Mouse (Mus musculus) hindbrain, embryonic 11.5 days (tissue): ENCODE measurements at regions not wholly inside any gene's neighbourhood (a gene's known extent, or its start where the extent isn't known, plus 50 kb on each side); places are given as distances from the start of the nearest gene placed in this dataset.
A peak's percentile ranks its signal among the peaks of the same experiment; 100 is the strongest.

Experiments
- ATAC-seq: fragments of 200-750 bp; cut with Nextera tagmentation; 2 replicates; pipeline ENCODE4 v1.8.0; 2017; ENCODE audit warnings: mild to moderate bottlenecking, moderate TSS enrichment, moderate library complexity; ENCODE audit not compliant: low FRiP score
- DNase-seq: peaks from one replicate; pipeline ENCODE4 v3.0.0-alpha.2; 2015; ENCODE audit warnings: low spot score
- H3K27ac ChIP-seq: fragments of 300-500 bp; sonication (generic); 2 replicates; pipeline ENCODE4 v1.5.1; 2014; ENCODE audit warnings: mild to moderate bottlenecking, low read depth, low read length
- H3K27me3 ChIP-seq: fragments of 300-500 bp; sonication (generic); 2 replicates; pipeline ENCODE4 v1.6.1; 2014; ENCODE audit warnings: mild to moderate bottlenecking, low read length, moderate library complexity, mixed read lengths; ENCODE audit not compliant: control insufficient read depth, insufficient read depth
- H3K36me3 ChIP-seq: fragments of 300-500 bp; sonication (generic); 2 replicates; pipeline ENCODE4 v1.6.1; 2014; ENCODE audit warnings: mild to moderate bottlenecking, low read length, moderate library complexity, mixed read lengths; ENCODE audit not compliant: control insufficient read depth, insufficient read depth
- H3K4me1 ChIP-seq: fragments of 300-500 bp; sonication (generic); replicated peaks from 2 replicates; pipeline ENCODE4 v1.6.1; 2014; ENCODE audit warnings: low read length, mixed read lengths; ENCODE audit not compliant: control insufficient read depth, insufficient read depth
- H3K4me2 ChIP-seq: fragments of 300-500 bp; sonication (generic); replicated peaks from 2 replicates; pipeline ENCODE4 v1.6.1; 2014; ENCODE audit warnings: mild to moderate bottlenecking, low read depth, low read length
- H3K4me3 ChIP-seq: fragments of 300-500 bp; sonication (generic); 2 replicates; pipeline ENCODE4 v1.5.1; 2014; ENCODE audit warnings: low read depth, low read length
- H3K9ac ChIP-seq: fragments of 300-500 bp; sonication (generic); 2 replicates; pipeline ENCODE4 v1.6.1; 2014; ENCODE audit warnings: low read depth, low read length
- H3K9me3 ChIP-seq: fragments of 300-500 bp; sonication (generic); 2 replicates; pipeline ENCODE4 v1.6.1; 2016; ENCODE audit warnings: low read length; ENCODE audit not compliant: control insufficient read depth
- WGBS: fragments of 180-500 bp; shearing (Covaris S2); extraction: QIAGEN DNeasy Blood & Tissue Kit; methylation state at CpG from one replicate; pipeline ENCODE4 v1.1.7; 2014; 5-methylcytosine and 5-hydroxymethylcytosine counted together

- H3K9me3 ChIP-seq = no peaks in the 10 kb centered on the region
- 88% methylated on average over 3 of the region's 3 CpGs for WGBS
- no peak overlapping the region for H3K4me2 ChIP-seq
- no peak overlapping the region for H3K27ac ChIP-seq
- no peaks in the 10 kb centered on the region for H3K4me1 ChIP-seq
- H3K9ac ChIP-seq = no peak overlapping the region
- ATAC-seq = no peak
- no peak for DNase-seq
- no peaks in the 10 kb centered on the region; the same call in 1 of the 2 replicates for H3K27me3 ChIP-seq
- no peak overlapping the region for H3K4me3 ChIP-seq
- H3K36me3 ChIP-seq = no peaks in the 10 kb centered on the region
These were observed 121.8 kb downstream of the Sox2 start for GRCm38 (mm10) chr3:34772035-34772434.

- WGBS = 36% methylated on average over 23 of the region's 23 CpGs
- Histone ChIP-seq H3K27me3 (no peaks in the 10 kb centered on the region; the same call in 1 of the 2 replicates), H3K4me2 (no peak overlapping the region), H3K27ac (no peak overlapping the region), H3K4me3 (no peak overlapping the region), H3K9me3 (no peaks in the 10 kb centered on the region), H3K4me1 (no peaks in the 10 kb centered on the region), H3K9ac (no peak overlapping the region), H3K36me3 (no peaks in the 10 kb centered on the region)
- DNase-seq = peak; percentile 42
- ATAC-seq = no peak
These were observed 123.6 kb downstream of the Sox2 start for GRCm38 (mm10) chr3:34773678-34774425.

- Histone ChIP-seq H3K36me3 (no peaks in the 10 kb centered on the region), H3K9ac (no peak overlapping the region), H3K9me3 (no peaks in the 10 kb centered on the region), H3K27ac (no peak overlapping the region), H3K4me2 (no peak overlapping the region), H3K4me3 (no peak overlapping the region), H3K4me1 (no peaks in the 10 kb centered on the region), H3K27me3 (no peaks in the 10 kb centered on the region)
- DNase-seq (no peak), ATAC-seq (no peak)
- WGBS = 94% methylated on average over 6 of the region's 6 CpGs
These were observed 131.6 kb downstream of the Sox2 start for GRCm38 (mm10) chr3:34781770-34782169.

- Histone ChIP-seq H3K4me1 (no peaks in the 10 kb centered on the region), H3K4me3 (no peak overlapping the region), H3K36me3 (no peaks in the 10 kb centered on the region), H3K27ac (no peak overlapping the region), H3K9me3 (no peaks in the 10 kb centered on the region), H3K4me2 (no peak overlapping the region), H3K9ac (no peak overlapping the region), H3K27me3 (no peaks in the 10 kb centered on the region)
- 83% methylated on average over 1 of the region's 1 CpGs for whole genome bisulfite sequencing
- ATAC-seq (no peak), DNase-seq (no peak)
These were observed 133.2 kb downstream of the Sox2 start for GRCm38 (mm10) chr3:34783398-34783797.

GRCm38 (mm10) chr3:34787211-34787610 is 137.0 kb downstream of the Sox2 start:
- Histone ChIP-seq H3K4me1 (no peaks in the 10 kb centered on the region), H3K4me3 (no peak overlapping the region), H3K36me3 (no peaks in the 10 kb centered on the region), H3K9ac (no peak overlapping the region), H3K27ac (no peak overlapping the region), H3K27me3 (no peaks in the 10 kb centered on the region), H3K9me3 (no peaks in the 10 kb centered on the region), H3K4me2 (no peak overlapping the region)
- ATAC-seq (no peak), DNase-seq (no peak)
- WGBS = 80% methylated on average over 3 of the region's 3 CpGs

GRCm38 (mm10) chr3:34795103-34795983 is 145.1 kb downstream of the Sox2 start:
- ATAC-seq = peak; percentile 86
- peak; percentile 75 for DNase-seq
- H3K9me3 ChIP-seq = no peaks in the 10 kb centered on the region
- no peak overlapping the region for H3K9ac ChIP-seq
- H3K4me3 ChIP-seq = peak overlapping the region; percentile 27; the same call in 1 of the 2 replicates
- no peaks in the 10 kb centered on the region; the same call in 1 of the 2 replicates for H3K4me1 ChIP-seq
- peak overlapping the region; percentile 43 for H3K4me2 ChIP-seq
- WGBS = 25% methylated on average over 23 of the region's 23 CpGs
- no peak overlapping the region for H3K27ac ChIP-seq
- no peaks in the 10 kb centered on the region for H3K36me3 ChIP-seq
- no peaks in the 10 kb centered on the region for H3K27me3 ChIP-seq

GRCm38 (mm10) chr3:34795984-34796266 is 145.7 kb downstream of the Sox2 start:
- peak overlapping the region; percentile 27; the same call in 1 of the 2 replicates for H3K4me3 ChIP-seq
- H3K9ac ChIP-seq = no peak overlapping the region
- no peaks in the 10 kb centered on the region for H3K36me3 ChIP-seq
- H3K27ac ChIP-seq = no peak overlapping the region
- no peaks in the 10 kb centered on the region for H3K9me3 ChIP-seq
- H3K4me2 ChIP-seq = peak overlapping the region; percentile 43
- ATAC-seq (no peak), DNase-seq (no peak)
- H3K4me1 ChIP-seq = no peaks in the 10 kb centered on the region; the same call in 1 of the 2 replicates
- 8% methylated on average over 5 of the region's 5 CpGs for WGBS
- H3K27me3 ChIP-seq = no peaks in the 10 kb centered on the region

GRCm38 (mm10) chr3:34808833-34809232 is 158.6 kb downstream of the Sox2 start:
- DNase-seq (no peak), ATAC-seq (no peak)
- Histone ChIP-seq H3K9me3 (no peaks in the 10 kb centered on the region), H3K4me1 (no peaks in the 10 kb centered on the region), H3K27ac (no peak overlapping the region), H3K27me3 (no peaks in the 10 kb centered on the region), H3K4me3 (no peak overlapping the region), H3K36me3 (no peaks in the 10 kb centered on the region), H3K4me2 (no peak overlapping the region), H3K9ac (no peak overlapping the region)
- 23% methylated on average over 6 of the region's 6 CpGs for WGBS
